Mouse (Mus musculus): Measurements from ENCODE around the gene Stat5a.

DNA sequence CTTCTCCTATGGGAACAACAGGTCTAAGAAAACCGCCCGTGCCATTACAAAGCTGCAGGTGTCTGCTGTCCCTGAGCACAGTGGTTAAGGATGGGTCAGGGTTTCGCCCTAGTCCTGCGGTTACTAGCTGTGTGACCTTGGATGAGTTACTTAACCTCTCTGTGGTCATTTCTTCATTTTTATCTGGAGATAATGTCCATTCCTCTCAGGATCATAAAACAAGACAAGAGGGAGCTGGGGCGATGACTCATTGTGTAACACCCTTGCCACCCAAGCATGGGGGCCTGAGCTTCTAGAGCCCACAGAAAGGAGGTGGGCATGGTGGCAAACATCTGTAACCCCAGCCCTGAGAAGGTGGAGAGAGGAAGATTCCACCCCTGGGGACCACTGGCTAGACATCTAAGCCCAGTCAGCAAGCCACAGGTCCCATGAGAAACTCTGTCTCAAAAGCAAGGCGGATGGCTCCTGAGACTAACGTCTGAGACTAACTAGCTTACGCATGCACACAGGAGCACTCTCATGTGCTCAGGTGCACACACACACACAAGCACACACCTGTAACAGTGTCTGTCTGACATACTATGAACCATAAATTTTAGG lies 16.0 kb upstream of the Stat5a start:
- TF ChIP-seq CTCF (IDR thresholded peaks at IDR 0.05; ENCODE audit: low read depth, low read length) (no peak), GATA1 (IDR thresholded peaks at IDR 0.05; ENCODE audit: borderline replicate concordance, low read length) (no peak), TAL1 (conservative IDR thresholded peaks at IDR 0.05; ENCODE audit: low read depth, low read length) (no peak), POLR2AphosphoS5 (IDR thresholded peaks at IDR 0.05; ENCODE audit: insufficient replicate concordance, low read depth, low read length) (no peak), GATA2 (IDR thresholded peaks at IDR 0.05; ENCODE audit: borderline replicate concordance, low read depth, low read length) (no peak)

Measured in G1E (cell line).